Mouse (Mus musculus) layer of hippocampus, adult 18-20 months (tissue): Measurements from ENCODE around the gene Ccl20. TPM values are rescaled to one million over a fixed set of nuclear protein-coding genes. Genes with fewer than 3 reads are reported as not detected.

Source experiments
- DNase-seq, 2 experiments: peaks; one replicate each; pipeline ENCODE4 v3.0.0; 2022; ENCODE audit warnings: low spot score in 2 of 2
- total RNA-seq, 2 experiments: library from RNA; stranded (reverse); gene quantifications; 2 replicates each; pipeline ENCODE4 v1.2.3; 2021

Ccl20 gene
- total RNA-seq, 2 experiments from 2014 or later, result not detected

- no peak for DNase-seq
Measured at GRCm38 (mm10) chr1:83138721-83139120, 22.2 kb downstream of the Ccl20 start.

GRCm38 (mm10) chr1:83141510-83141909, 24.9 kb downstream of the Ccl20 start:
- no peak for DNase-seq

- DNase-seq, result no peak
Measured at GRCm38 (mm10) chr1:83142055-83142454, 25.5 kb downstream of the Ccl20 start.

- no peak for DNase-seq
Measured at GRCm38 (mm10) chr1:83146547-83146946, 30.0 kb downstream of the Ccl20 start.

- DNase-seq, result no peak
Measured at GRCm38 (mm10) chr1:83150227-83150626, 33.7 kb downstream of the Ccl20 start.

- DNase-seq, result peak; percentile 32 to 60
Measured at GRCm38 (mm10) chr1:83152961-83153360, 36.4 kb downstream of the Ccl20 start.

- no peak for DNase-seq
Measured at GRCm38 (mm10) chr1:83156876-83157275, 40.3 kb downstream of the Ccl20 start.

- DNase-seq, result peak; percentile 27 to 51
Measured at GRCm38 (mm10) chr1:83159603-83160002, 43.0 kb downstream of the Ccl20 start, which contains the start of gene Daw1. TSS of gene Daw1 (plus strand) at chr1:83159752.

GRCm38 (mm10) chr1:83161658-83162057, 45.1 kb downstream of the Ccl20 start:
- DNase-seq, result no peak

- DNase-seq, result no peak
Measured at GRCm38 (mm10) chr1:83164027-83164426, 47.5 kb downstream of the Ccl20 start.

Other genes starting within 250 kb of the Ccl20 start
- gene A030005L19Rik, start 203.4 kb upstream of the Ccl20 start, total RNA-seq, result under 1 TPM; 0.42 to 0.71 TPM
- gene A030014E15Rik, start 191.8 kb upstream of the Ccl20 start, total RNA-seq, result not detected
- gene Gm6217, start 185.4 kb upstream of the Ccl20 start, total RNA-seq, result not detected
- gene A030003K21Rik, start 173.4 kb upstream of the Ccl20 start, total RNA-seq, result not detected
- not detected for gene Gm7544, start 160.8 kb upstream of the Ccl20 start, total RNA-seq
- not detected for gene Gm47955, start 156.5 kb upstream of the Ccl20 start, total RNA-seq
- not detected for gene Gm47959, start 116.2 kb upstream of the Ccl20 start, total RNA-seq
- gene Slc19a3, start 78.3 kb upstream of the Ccl20 start, total RNA-seq, result 1 to 10 TPM; 1.8 to 1.9 TPM
- gene Krtap28-10, start 74.3 kb upstream of the Ccl20 start, total RNA-seq, result not detected
- gene Gm47969, start 71.8 kb upstream of the Ccl20 start, total RNA-seq, result not detected
- not detected for gene A030005K14Rik, start 57.4 kb upstream of the Ccl20 start, total RNA-seq
- not detected for gene Krtap28-13, start 55.8 kb upstream of the Ccl20 start, total RNA-seq
- gene Daw1, start 43.0 kb downstream of the Ccl20 start, total RNA-seq, result under 1 TPM; 0.45 to 0.56 TPM